ENCODE assay signal across 8 mouse cellular contexts in genomic region chr2:132111266-132111665, GRCm38 (mm10). TPM values are rescaled to one million over a fixed set of nuclear protein-coding genes. Genes with fewer than 3 reads are reported as not detected.
A peak's percentile ranks its signal among the peaks of the same experiment; 100 is the strongest.
DNase-seq lines count a peak whose midpoint lies in the region; ATAC-seq lines count a peak whose summit lies in the region.

No protein-coding gene starts in this region.

- H3K36me3 ChIP-seq in liver, embryonic 12.5 days = no peaks in the 10 kb centered on the region

- intact Hi-C loops in left cerebral cortex, postnatal 10 days (cut with DNase I) = loop anchor here (5.0 kb wide), 1 partner anchor 129 kb away; no protein-coding TSS in a partner anchor

- WGBS in liver, embryonic 12.5 days (ENCODE audit: insufficient replicate concordance) = 45% methylated on average over 9 of the region's 9 CpGs

- DNase-seq in liver = peak; percentile 43
- DNase-seq in cerebellum, postnatal 25 days = peak; percentile 62 to 71
- DNase-seq in frontal cortex, postnatal 36 days (ENCODE audit: low spot score in 2 of 2) = peak; percentile 61 to 85
- DNase-seq in left cerebral cortex, postnatal 10 days (ENCODE audit: extremely low spot score in 1 of 2, low spot score in 2 of 2) = peak; percentile 69 to 75
- peak; percentile 53 to 58 for DNase-seq in spleen, adult 18-20 months

- H3K9ac ChIP-seq in liver, embryonic 12.5 days = no peak overlapping the region

- no peak overlapping the region for H3K4me3 ChIP-seq in liver, embryonic 12.5 days

- no peaks in the 10 kb centered on the region for H3K27me3 ChIP-seq in liver, embryonic 12.5 days (replicated peaks)

- no peaks in the 10 kb centered on the region for H3K9me3 ChIP-seq in liver, embryonic 12.5 days (replicated peaks)

- ATAC-seq in liver, embryonic 12.5 days = no peak
- ATAC-seq in inflammation-experienced regulatory T-cells, adult 6 months = peak; percentile 65
- ATAC-seq in megakaryocyte-erythroid progenitor cell, adult 5-6 weeks (replicated peaks; ENCODE audit: low FRiP score, low TSS enrichment, poor library complexity, severe bottlenecking) = peak; percentile 93

- peaks cover 18% of the 10 kb centered on the region for H3K4me1 ChIP-seq in liver, embryonic 12.5 days

- H3K27ac ChIP-seq in liver, embryonic 12.5 days = no peak overlapping the region

- H3K4me2 ChIP-seq in liver, embryonic 12.5 days = no peak overlapping the region

RNA-seq across cellular contexts. Expression of gene Slc23a2, which starts 33.6 kb away (rescaled TPM):
- 3.0 and 5.1 TPM in 2 replicates for polyA plus RNA-seq in liver, embryonic 12.5 days (2016; fragmentation: Nextera tagmentation; extraction: Ambion mirVana)
- 10 to 100 TPM; 11.6 to 12.1 (median 11.8) TPM for polyA plus RNA-seq in inflammation-experienced regulatory T-cells, adult 6 months (2017; shearing (Covaris generic))
- 10 to 100 TPM; 99.1 to 99.3 TPM for total RNA-seq in left cerebral cortex, postnatal 10 days (2021)
- total RNA-seq in megakaryocyte-erythroid progenitor cell, adult 5-6 weeks (2014; fragmentation: Nextera tagmentation) = 7.1 and 9.3 TPM in 2 replicates
- total RNA-seq in megakaryocyte-erythroid progenitor cell, adult 5-6 weeks (2017) = 5.5 and 7.3 TPM in 2 replicates

Comparison
In these comparisons a context has a peak if more than half of its experiments do, and no peak if none do; other contexts are left out.
1. RNA of gene Slc23a2, which starts 33.6 kb away (total RNA-seq): 99.1 to 99.3 TPM in left cerebral cortex, postnatal 10 days; 5.5 to 9.3 TPM in megakaryocyte-erythroid progenitor cell, adult 5-6 weeks; every median in the first group is over 4 times any median in the second.
2. Peak in every context shown above with its lines, with median percentiles within 50 percentile points of each other: DNase-seq.